Mouse (Mus musculus) thymus, postnatal 36 days (tissue): Measurements from ENCODE around the gene Ikzf3.

ENCODE experiments used
- DNase-seq, 2 experiments: peaks; one replicate each; pipeline ENCODE4 v3.0.0; 2022; ENCODE audit warnings: mixed read lengths in 2 of 2

Gene Ikzf3

GRCm38 (mm10) chr11:98545711-98546231 is at the start of gene Ikzf3:
Ikzf3 (minus strand) TSS chr11:98546031.
- peak; percentile 84 to 88 for DNase-seq

GRCm38 (mm10) chr11:98595473-98595872 is 49.6 kb upstream of the Ikzf3 start:
- no peak for DNase-seq

DNA sequence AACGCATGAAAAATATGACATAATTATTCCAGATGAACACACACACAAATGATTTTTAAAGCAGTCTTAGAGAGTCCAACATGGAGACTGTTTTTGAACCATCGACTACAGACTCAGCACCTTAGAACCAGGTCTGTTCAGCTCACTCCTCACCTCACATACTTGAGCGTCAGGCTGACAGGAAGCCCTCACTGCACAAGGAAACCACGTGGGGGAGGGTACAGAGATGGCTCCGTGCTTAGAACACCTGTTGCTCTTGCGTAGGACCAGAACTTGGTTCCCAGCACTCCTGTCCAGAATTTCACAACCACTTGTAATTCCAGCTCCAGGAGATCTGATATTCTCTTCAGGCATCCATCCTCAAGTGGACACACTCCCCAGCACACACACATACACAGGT is 49.2 kb upstream of the Ikzf3 start:
- DNase-seq: peak; percentile 14 to 36

- no peak for DNase-seq
Observed at GRCm38 (mm10) chr11:98590548-98591445, 45.0 kb upstream of the Ikzf3 start.

- DNase-seq: no peak
Observed at GRCm38 (mm10) chr11:98589306-98589705, 43.5 kb upstream of the Ikzf3 start.

DNA sequence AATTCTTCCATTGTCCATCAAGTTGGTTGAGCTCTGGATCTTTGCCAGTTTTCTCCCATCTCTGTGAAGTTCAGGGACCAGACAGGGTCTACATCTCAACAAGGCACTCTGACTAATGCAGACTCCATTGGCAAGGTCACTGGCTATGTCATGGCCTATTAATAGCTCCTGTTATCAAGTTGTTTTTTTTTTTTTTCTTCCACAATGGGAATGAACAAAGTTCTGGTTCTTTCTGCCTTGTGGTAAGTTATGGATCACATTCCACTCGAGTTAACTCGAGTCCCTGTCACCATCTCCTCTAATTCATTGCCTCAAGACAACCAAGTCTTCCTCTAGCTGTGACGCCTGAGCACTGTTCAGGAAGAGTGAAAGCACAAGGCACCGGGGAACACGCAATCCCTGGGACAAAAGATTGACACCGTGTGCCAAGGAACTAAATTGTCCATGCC is 43.0 kb upstream of the Ikzf3 start:
- no peak for DNase-seq

GRCm38 (mm10) chr11:98587684-98588546 is 42.1 kb upstream of the Ikzf3 start:
- peak; percentile 39 to 47 for DNase-seq

DNA sequence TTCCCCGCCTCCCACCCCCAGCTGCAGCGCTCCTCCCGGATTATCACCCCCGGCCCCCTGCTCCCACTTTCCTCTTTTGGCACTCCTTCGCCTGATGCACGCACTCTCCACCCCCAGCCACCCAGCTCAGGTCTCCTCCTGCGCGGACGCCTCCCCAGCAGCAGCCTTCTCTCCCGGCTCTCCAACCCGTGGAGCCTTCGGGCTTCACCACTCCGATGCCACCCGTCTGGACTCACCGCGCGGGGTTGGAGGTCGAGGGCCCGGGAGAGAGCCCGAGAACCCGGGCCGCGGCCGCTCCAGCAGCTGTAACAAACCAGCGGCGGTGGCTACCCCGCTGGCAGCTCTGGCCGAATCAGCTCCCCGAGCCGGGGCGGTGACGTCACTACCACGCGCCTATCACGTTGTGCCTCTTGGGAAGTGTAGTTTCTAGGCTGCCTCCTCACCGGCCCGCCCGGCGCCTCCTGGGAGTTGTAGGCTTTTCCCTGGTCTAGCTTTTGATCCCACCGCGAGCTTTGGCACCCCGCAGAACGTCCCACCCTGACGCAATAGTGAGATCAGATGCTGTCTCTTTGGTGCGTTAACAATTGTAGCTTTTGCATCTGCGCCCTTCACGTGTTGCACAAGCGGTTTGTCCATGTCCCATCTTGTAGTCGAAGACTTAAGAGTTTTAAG is 41.2 kb upstream of the Ikzf3 start, which contains the start of gene Ormdl3:
Gene Ormdl3, minus strand, starts transcription at position 477 of the 672 bp plus-strand sequence.
- peak; percentile 97 to 98 for DNase-seq

DNA sequence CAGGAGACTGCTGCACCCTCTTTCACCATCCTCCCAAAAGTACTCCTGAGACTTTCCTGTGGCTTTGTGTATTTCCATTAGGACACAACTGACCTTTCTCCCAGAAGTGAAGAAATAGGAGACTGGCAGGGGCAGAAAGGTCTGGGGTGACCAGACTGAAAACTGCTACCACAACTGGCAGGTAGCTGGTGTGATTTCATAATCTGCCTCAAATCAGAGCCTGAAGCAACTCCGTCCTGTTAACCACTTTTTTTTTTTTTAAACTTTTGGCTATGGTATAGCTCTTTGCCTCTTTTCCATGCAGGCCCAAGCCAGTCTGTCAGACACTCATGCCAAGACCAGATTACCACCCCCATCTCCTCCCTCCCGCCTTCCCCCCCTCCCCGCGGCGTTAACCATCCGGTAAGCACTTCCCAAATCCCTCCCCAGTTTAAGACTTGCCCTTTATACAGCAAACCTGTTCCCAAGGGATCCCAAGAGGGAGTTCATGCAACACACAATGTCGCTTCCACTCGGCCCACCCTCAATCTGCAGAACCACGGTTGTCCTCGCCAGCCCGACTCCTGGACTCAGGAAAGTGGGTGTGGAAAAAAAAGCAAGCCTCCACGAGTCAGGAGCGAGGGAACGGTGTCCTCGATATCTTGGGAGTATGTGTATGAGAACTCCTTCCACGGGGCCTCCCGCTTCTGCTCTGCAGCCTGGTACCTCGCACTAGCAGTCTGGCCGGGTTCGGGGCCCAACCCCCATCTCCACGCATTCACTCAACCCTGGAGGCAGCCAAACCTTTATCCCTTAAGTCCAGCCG is 40.5 kb upstream of the Ikzf3 start:
- no peak for DNase-seq

DNA sequence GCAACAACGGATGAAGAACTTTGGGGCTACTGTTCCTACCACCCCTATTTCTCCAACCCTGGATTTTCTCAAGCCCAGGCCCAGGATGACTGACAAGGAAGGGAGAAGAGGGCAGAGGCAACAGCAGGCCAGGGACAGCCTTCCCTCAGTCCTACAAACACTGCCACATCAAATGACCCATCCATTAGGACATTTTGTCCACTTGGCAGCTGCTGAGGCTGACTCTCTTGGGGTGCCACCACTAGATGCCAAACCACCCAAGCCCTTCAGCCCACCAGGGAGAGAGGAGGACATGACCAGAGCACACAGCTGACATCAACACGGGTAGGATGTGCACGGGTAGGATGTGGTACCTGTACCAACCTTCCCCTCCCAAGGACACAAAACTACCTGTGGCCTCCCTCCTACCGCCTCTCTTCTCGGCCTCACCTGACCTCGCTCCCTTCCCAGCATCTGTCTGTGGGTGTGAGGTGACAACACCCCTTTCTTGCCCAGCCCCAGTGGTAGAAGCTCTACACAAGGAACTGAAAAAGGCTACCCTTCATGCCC is 38.9 kb upstream of the Ikzf3 start:
- DNase-seq: no peak

GRCm38 (mm10) chr11:98584146-98584545 is 38.3 kb upstream of the Ikzf3 start:
- no peak for DNase-seq

GRCm38 (mm10) chr11:98583571-98583970 is 37.7 kb upstream of the Ikzf3 start:
- DNase-seq: no peak

DNA sequence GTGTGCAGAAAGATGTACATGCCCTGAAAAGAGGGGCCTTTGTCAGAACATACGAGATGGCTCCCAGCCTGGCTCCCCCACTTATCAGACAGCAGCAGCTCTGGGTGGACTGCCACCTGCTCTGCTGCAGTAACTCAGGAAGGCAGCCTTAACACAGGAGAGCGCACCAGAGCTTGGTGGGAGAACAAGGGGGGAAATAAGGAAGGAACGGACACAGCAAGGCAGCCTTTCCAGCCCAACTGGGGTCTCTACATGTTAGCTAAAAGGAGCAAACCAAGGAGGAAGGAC is 37.4 kb upstream of the Ikzf3 start:
- DNase-seq: no peak

GRCm38 (mm10) chr11:98582551-98583264 is 36.9 kb upstream of the Ikzf3 start:
- DNase-seq: no peak

- DNase-seq: no peak
Observed at GRCm38 (mm10) chr11:98582030-98582388, 36.2 kb upstream of the Ikzf3 start.

- no peak for DNase-seq
Observed at GRCm38 (mm10) chr11:98581286-98582029, 35.6 kb upstream of the Ikzf3 start.

DNA sequence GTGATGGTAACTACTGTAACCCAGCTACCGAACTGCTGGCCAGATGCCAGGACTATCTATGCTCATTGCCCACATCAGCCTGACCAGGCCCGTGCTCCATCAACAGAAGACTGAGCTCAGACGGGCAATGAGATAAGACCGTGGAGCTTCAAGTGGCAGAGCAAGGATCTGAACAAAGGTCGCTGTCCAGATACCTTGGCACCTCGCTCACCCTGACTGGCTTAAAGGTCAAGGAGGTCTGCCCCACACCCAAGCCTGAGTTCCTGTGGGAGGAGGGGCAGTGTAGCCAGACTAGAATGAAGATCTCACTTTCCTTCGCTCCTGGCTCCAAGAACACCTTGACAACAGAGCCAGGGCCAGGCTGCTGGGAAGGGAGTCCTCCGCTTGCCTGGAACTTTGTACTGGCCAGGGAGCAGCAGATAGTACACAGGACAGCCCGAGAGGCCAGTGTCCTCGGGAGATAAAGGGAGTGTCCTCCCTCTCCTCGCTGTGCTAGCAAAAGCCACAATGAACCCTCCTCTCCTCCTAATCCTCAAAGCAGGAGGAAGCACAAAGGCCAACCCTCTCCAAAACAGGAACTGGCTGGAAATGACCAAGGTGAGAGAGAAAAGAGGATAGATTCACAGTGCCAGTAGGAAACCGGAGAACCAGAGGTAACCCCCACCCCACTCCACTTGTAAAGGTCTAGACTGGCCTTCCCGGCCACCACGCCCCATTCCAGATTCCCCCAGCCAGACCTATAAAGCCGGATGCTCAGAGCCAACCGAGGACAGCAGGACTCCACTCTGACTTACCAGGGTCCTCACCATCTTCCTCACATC is 34.7 kb upstream of the Ikzf3 start:
- no peak for DNase-seq

- DNase-seq: no peak
Observed at GRCm38 (mm10) chr11:98577776-98578175, 31.9 kb upstream of the Ikzf3 start.

GRCm38 (mm10) chr11:98569461-98569860 is 23.6 kb upstream of the Ikzf3 start:
- no peak for DNase-seq
